11 mouse cellular contexts compared by ENCODE assay signal in genomic region chrX:18165121-18165520, GRCm38 (mm10). TPM values are rescaled to one million over a fixed set of nuclear protein-coding genes. Genes with fewer than 3 reads are reported as not detected.
DNase-seq lines count a peak whose midpoint lies in the region; ATAC-seq and TF ChIP-seq lines count a peak whose summit lies in the region.
"Had no signal": no experiment of that assay in that cellular context is flagged by ENCODE, and none has a peak within 500 bp of the region (broad histone marks: within the 10 kb centered on the region; RNA-seq: fewer than 3 reads in every experiment).

No protein-coding gene starts in this region.

- 49% methylated on average over 2 of the region's 2 CpGs for WGBS in heart, embryonic 13.5 days
- 87% methylated on average over 2 of the region's 2 CpGs for WGBS in midbrain, embryonic 10.5 days
- WGBS in midbrain, embryonic 16.5 days, result 72% methylated on average over 2 of the region's 2 CpGs
- WGBS in liver, embryonic 14.5 days (ENCODE audit: insufficient replicate concordance), result 31% methylated on average over 2 of the region's 2 CpGs

- H3K4me2 ChIP-seq in heart, embryonic 13.5 days, result peak overlapping the region; percentile 70
- H3K4me2 ChIP-seq in midbrain, embryonic 16.5 days (ENCODE audit: low read length), result no peak overlapping the region
- peak overlapping the region; percentile 63 for H3K4me2 ChIP-seq in liver, embryonic 14.5 days (ENCODE audit: low read depth)

- H3K4me3 ChIP-seq in heart, embryonic 13.5 days, result peak overlapping the region; percentile 86
- H3K4me3 ChIP-seq in midbrain, embryonic 10.5 days, result peak overlapping the region; percentile 87
- H3K4me3 ChIP-seq in midbrain, embryonic 16.5 days (ENCODE audit: low read depth, low read length), result no peak overlapping the region
- peak overlapping the region; percentile 21 to 72; a peak in 3 of 4 replicates for H3K4me3 ChIP-seq in liver, embryonic 14.5 days (ENCODE audit: insufficient read depth in 1 of 2, low read depth in 2 of 2, low read length in 2 of 2)

- no peaks in the 10 kb centered on the region for H3K4me1 ChIP-seq in heart, embryonic 13.5 days
- peaks cover 3% of the 10 kb centered on the region; the same call in 1 of the 2 replicates for H3K4me1 ChIP-seq in midbrain, embryonic 10.5 days
- H3K4me1 ChIP-seq in midbrain, embryonic 16.5 days (ENCODE audit: control insufficient read depth, insufficient read depth, low read length), result peaks cover 2% of the 10 kb centered on the region; the same call in 1 of the 2 replicates
- H3K4me1 ChIP-seq in liver, embryonic 14.5 days (replicated peaks; ENCODE audit: control insufficient read depth in 2 of 2, insufficient read depth in 2 of 2, low read length in 1 of 2), result peaks cover 0 to 6% of the 10 kb centered on the region in 2 experiments; a peak in 2 of 4 replicates
- H3K4me1 ChIP-seq: stomach, embryonic 15.5 days had no signal

- H3K9ac ChIP-seq in heart, embryonic 13.5 days, result no peak overlapping the region
- H3K9ac ChIP-seq in midbrain, embryonic 16.5 days (ENCODE audit: low read depth, low read length), result no peak overlapping the region
- no peak overlapping the region for H3K9ac ChIP-seq in liver, embryonic 14.5 days (replicated peaks)
- H3K9ac ChIP-seq: stomach, embryonic 15.5 days had no signal

- H3K36me3 ChIP-seq in heart, embryonic 13.5 days, result no peaks in the 10 kb centered on the region
- H3K36me3 ChIP-seq in midbrain, embryonic 10.5 days, result peaks cover 9% of the 10 kb centered on the region; the same call in 1 of the 2 replicates
- H3K36me3 ChIP-seq in midbrain, embryonic 16.5 days (ENCODE audit: control insufficient read depth, insufficient read depth, low read length), result no peaks in the 10 kb centered on the region
- H3K36me3 ChIP-seq in liver, embryonic 14.5 days (replicated peaks; ENCODE audit: control insufficient read depth, insufficient read depth, low read depth), result no peaks in the 10 kb centered on the region
- H3K36me3 ChIP-seq: stomach, embryonic 15.5 days had no signal

- intact Hi-C loops in heart, postnatal 36 days (cut with DNase I), result loop anchor here (10.0 kb wide), 1 partner anchor 280 kb away; no protein-coding TSS in a partner anchor

- ATAC-seq in heart, embryonic 13.5 days (ENCODE audit: extremely low read depth, insufficient number of reproducible peaks, low FRiP score, low TSS enrichment), result no peak
- ATAC-seq in midbrain, embryonic 16.5 days, result no peak
- ATAC-seq in liver, embryonic 14.5 days (ENCODE audit: insufficient read depth), result no peak

- DNase-seq in heart, postnatal 36 days, result no peak
- DNase-seq in midbrain, embryonic 10.5 days (ENCODE audit: low spot score), result no peak
- DNase-seq in liver, embryonic 14.5 days (ENCODE audit: low read depth in 3 of 3, low spot score in 3 of 3), result no peak
- no peak for DNase-seq in cerebellum, adult 11-12 months
- no peak for DNase-seq in frontal cortex, postnatal 25 days (ENCODE audit: low spot score in 2 of 2)
- no peak for DNase-seq in urinary bladder, adult 2 months (ENCODE audit: low spot score)

- TF ChIP-seq EP300 in liver, embryonic 14.5 days (IDR thresholded peaks at IDR 0.05; ENCODE audit: low read depth), result no peak

- TF ChIP-seq CTCF in liver, embryonic 14.5 days (IDR thresholded peaks at IDR 0.05; ENCODE audit: low read depth), result no peak

- H3K27ac ChIP-seq in heart, embryonic 13.5 days (replicated peaks), result no peak overlapping the region
- no peak overlapping the region for H3K27ac ChIP-seq in midbrain, embryonic 10.5 days (replicated peaks)
- no peak overlapping the region for H3K27ac ChIP-seq in midbrain, embryonic 16.5 days (ENCODE audit: low read length)
- H3K27ac ChIP-seq in liver, embryonic 14.5 days, result no peak overlapping the region
- H3K27ac ChIP-seq: stomach, embryonic 15.5 days had no signal

- no peaks in the 10 kb centered on the region for H3K27me3 ChIP-seq in heart, embryonic 13.5 days (replicated peaks)
- no peaks in the 10 kb centered on the region for H3K27me3 ChIP-seq in midbrain, embryonic 10.5 days (ENCODE audit: low read depth, poor library complexity, severe bottlenecking)
- H3K27me3 ChIP-seq in midbrain, embryonic 16.5 days (ENCODE audit: control insufficient read depth, insufficient read depth, low read depth, low read length), result no peaks in the 10 kb centered on the region
- H3K27me3 ChIP-seq in liver, embryonic 14.5 days (ENCODE audit: control insufficient read depth, insufficient read depth, low read length), result no peaks in the 10 kb centered on the region
- H3K27me3 ChIP-seq: stomach, embryonic 15.5 days had no signal

- H3K9me3 ChIP-seq in heart, embryonic 13.5 days, result no peaks in the 10 kb centered on the region
- H3K9me3 ChIP-seq in midbrain, embryonic 10.5 days (replicated peaks), result no peaks in the 10 kb centered on the region
- no peaks in the 10 kb centered on the region for H3K9me3 ChIP-seq in midbrain, embryonic 16.5 days (replicated peaks; ENCODE audit: control insufficient read depth, low read length, poor library complexity, severe bottlenecking)
- H3K9me3 ChIP-seq in liver, embryonic 14.5 days (ENCODE audit: control insufficient read depth, low read length), result no peaks in the 10 kb centered on the region
- H3K9me3 ChIP-seq: stomach, embryonic 15.5 days had no signal

RNA-seq across cellular contexts. Expression of gene Kdm6a, which starts 2.7 kb away (rescaled TPM):
- 13.1 and 15.2 TPM in 2 replicates for polyA plus RNA-seq in heart, embryonic 13.5 days (2015; fragmentation: Nextera tagmentation; extraction: Ambion mirVana)
- 10 to 100 TPM; 23.7 to 51.5 TPM for total RNA-seq in heart, postnatal 36 days (2021)
- 30.3 and 33.9 TPM in 2 replicates for polyA plus RNA-seq in midbrain, embryonic 10.5 days (2016; fragmentation: Nextera tagmentation; extraction: Ambion mirVana)
- 19.8 and 22.4 TPM in 2 replicates for polyA plus RNA-seq in midbrain, embryonic 16.5 days (2015; fragmentation: Nextera tagmentation; extraction: Ambion mirVana)
- polyA plus RNA-seq in liver, embryonic 14.5 days (2012; rRNA removed), result 11.1 and 12.0 TPM in 2 replicates
- polyA plus RNA-seq in liver, embryonic 14.5 days (2014; fragmentation: Nextera tagmentation; extraction: Ambion mirVana), result 13.3 and 28.0 TPM in 2 replicates
- 19.8 and 23.6 TPM in 2 replicates for polyA plus RNA-seq in urinary bladder, adult 2 months (2012; rRNA removed)

RNA-seq across cellular contexts. Expression of gene Dusp21, which starts 19.5 kb away (rescaled TPM):
- not detected in 2 replicates for polyA plus RNA-seq in heart, embryonic 13.5 days (2015; fragmentation: Nextera tagmentation; extraction: Ambion mirVana)
- not detected for total RNA-seq in heart, postnatal 36 days (2021)
- not detected in 2 replicates for polyA plus RNA-seq in midbrain, embryonic 10.5 days (2016; fragmentation: Nextera tagmentation; extraction: Ambion mirVana)
- not detected in 2 replicates for polyA plus RNA-seq in midbrain, embryonic 16.5 days (2015; fragmentation: Nextera tagmentation; extraction: Ambion mirVana)
- not detected in 2 replicates for polyA plus RNA-seq in liver, embryonic 14.5 days (2012; rRNA removed)
- polyA plus RNA-seq in liver, embryonic 14.5 days (2014; fragmentation: Nextera tagmentation; extraction: Ambion mirVana), result not detected in 2 replicates
- not detected in 2 replicates for polyA plus RNA-seq in urinary bladder, adult 2 months (2012; rRNA removed)
- polyA plus RNA-seq: gonadal fat pad, adult 2 months; large intestine, adult 2 months; stomach, embryonic 15.5 days had no signal
